Mouse (Mus musculus) stomach, postnatal 0 days (tissue): ENCODE data around the gene Trp53i11.

Experiments used
- CTCF ChIP-seq: IDR thresholded peaks from 2 replicates; pipeline ENCODE4 v1.5.1; 2016; ENCODE audit warnings: antibody characterized with exemption, low read depth, mild to moderate bottlenecking, moderate library complexity
- EP300 ChIP-seq: optimal IDR thresholded peaks from 2 replicates; pipeline ENCODE3; 2016; ENCODE audit warnings: antibody characterized with exemption

- no peak for TF ChIP-seq CTCF
- no peak for TF ChIP-seq EP300
Measured at GRCm38 (mm10) chr2:93218353-93218990, 31.1 kb downstream of the Trp53i11 start.
